Comparison of ENCODE assay signal across 18 mouse cellular contexts in genomic region chr17:5261131-5261651, GRCm38 (mm10).
A peak's percentile ranks its signal among the peaks of the same experiment; 100 is the strongest.
DNase-seq lines count a peak whose midpoint lies in the region; ATAC-seq and TF ChIP-seq lines count a peak whose summit lies in the region.
"Had no signal": no experiment of that assay in that cellular context is flagged by ENCODE, and none has a peak within 500 bp of the region (broad histone marks: within the 10 kb centered on the region; RNA-seq: fewer than 3 reads in every experiment).

No protein-coding gene starts in this region.

- peak; percentile 22 for DNase-seq in kidney, adult 18-20 months
- DNase-seq in lung, adult 18-20 months: peak; percentile 73 to 79
- no peak for DNase-seq in lung, postnatal 10 days
- no peak for DNase-seq in left cerebral cortex, adult 2 months (ENCODE audit: extremely low spot score in 1 of 2, low spot score in 2 of 2)
- DNase-seq in heart, adult 18-20 months: no peak
- DNase-seq: B cell, adult 2 months; cerebellum, postnatal 25 days; heart, adult 11 months; heart, postnatal 4 days; spleen, adult 18-20 months; thymus, adult 18-20 months had no signal

- ATAC-seq in kidney, embryonic 15.5 days (replicated peaks; ENCODE audit: low FRiP score): no peak
- 0 out of 2 replicates have a peak, but pooled peaks have one; percentile 32 for ATAC-seq in stomach, embryonic 16.5 days (ENCODE audit: insufficient read depth, low FRiP score)
- ATAC-seq in CD4-positive, CD25-positive, alpha-beta regulatory T cell, adult 4 months: no peak
- ATAC-seq: activated CD4-positive, CD25-positive, alpha-beta regulatory T cell, adult 4 months; forebrain, embryonic 15.5 days had no signal

- no peaks in the 10 kb centered on the region for H3K27me3 ChIP-seq in kidney, embryonic 15.5 days
- no peaks in the 10 kb centered on the region for H3K27me3 ChIP-seq in stomach, embryonic 16.5 days (ENCODE audit: control insufficient read depth, insufficient read depth, low read length)
- H3K27me3 ChIP-seq: embryonic facial prominence, embryonic 13.5 days; forebrain, embryonic 15.5 days; megakaryocyte, embryonic 14.5 days had no signal

- no peak overlapping the region for H3K4me2 ChIP-seq in kidney, embryonic 15.5 days
- H3K4me2 ChIP-seq in stomach, embryonic 16.5 days (ENCODE audit: low read depth, low read length): no peak overlapping the region
- H3K4me2 ChIP-seq: embryonic facial prominence, embryonic 13.5 days; forebrain, embryonic 15.5 days had no signal

- intact Hi-C loops in left cerebral cortex, adult 2 months (cut with DNase I): loop anchor here (2.0 kb wide), 1 partner anchor 16 kb away; no protein-coding TSS in a partner anchor

- peaks cover 14% of the 10 kb centered on the region for H3K36me3 ChIP-seq in kidney, embryonic 15.5 days
- no peaks in the 10 kb centered on the region for H3K36me3 ChIP-seq in stomach, embryonic 16.5 days (ENCODE audit: control insufficient read depth, insufficient read depth, low read length)

- WGBS in kidney, embryonic 15.5 days: 59% methylated on average over 8 of the region's 8 CpGs
- 60% methylated on average over 8 of the region's 8 CpGs for WGBS in stomach, embryonic 16.5 days

- peaks cover 22% of the 10 kb centered on the region for H3K4me1 ChIP-seq in kidney, embryonic 15.5 days
- peaks cover 30% of the 10 kb centered on the region for H3K4me1 ChIP-seq in stomach, embryonic 16.5 days (ENCODE audit: control insufficient read depth, insufficient read depth, low read length)

- H3K4me3 ChIP-seq in kidney, embryonic 15.5 days (replicated peaks): no peak overlapping the region
- H3K4me3 ChIP-seq in left cerebral cortex, adult 2 months: no peak overlapping the region
- H3K4me3 ChIP-seq in stomach, embryonic 16.5 days (replicated peaks; ENCODE audit: low read length): no peak overlapping the region
- H3K4me3 ChIP-seq: embryonic facial prominence, embryonic 13.5 days; forebrain, embryonic 15.5 days had no signal

- no peak overlapping the region for H3K9ac ChIP-seq in kidney, embryonic 15.5 days
- peak overlapping the region; percentile 10; the same call in 1 of the 2 replicates for H3K9ac ChIP-seq in stomach, embryonic 16.5 days (ENCODE audit: low read length)
- H3K9ac ChIP-seq: embryonic facial prominence, embryonic 13.5 days; forebrain, embryonic 15.5 days had no signal

- no peak for TF ChIP-seq CTCF in left cerebral cortex, adult 2 months (IDR thresholded peaks at IDR 0.05)

- no peak overlapping the region for H3K27ac ChIP-seq in kidney, embryonic 15.5 days
- peak overlapping the region; percentile 97 for H3K27ac ChIP-seq in left cerebral cortex, adult 2 months
- H3K27ac ChIP-seq in stomach, embryonic 16.5 days (ENCODE audit: low read length): no peak overlapping the region
- H3K27ac ChIP-seq: embryonic facial prominence, embryonic 13.5 days; forebrain, embryonic 15.5 days had no signal

- no peaks in the 10 kb centered on the region for H3K9me3 ChIP-seq in kidney, embryonic 15.5 days (replicated peaks)
- no peaks in the 10 kb centered on the region for H3K9me3 ChIP-seq in stomach, embryonic 16.5 days (replicated peaks; ENCODE audit: control insufficient read depth, low read length)
- H3K9me3 ChIP-seq: embryonic facial prominence, embryonic 13.5 days; forebrain, embryonic 15.5 days; megakaryocyte, embryonic 14.5 days had no signal

Comparison
In these comparisons a context has a peak if more than half of its experiments do, and no peak if none do; other contexts are left out.
1. DNase-seq: peak in kidney, adult 18-20 months (single experiment) and lung, adult 18-20 months (2 of 2); none in lung, postnatal 10 days (single experiment), left cerebral cortex, adult 2 months (0 of 2) and heart, adult 18-20 months (0 of 2).